Mouse (Mus musculus): ENCODE data around the gene Gm5737. TPM values are rescaled to one million over a fixed set of nuclear protein-coding genes. Genes with fewer than 3 reads are reported as not detected.

The Gm5737 gene
- total RNA-seq (2014; rRNA removed) = 0.58 TPM in 1 of 2 replicates, not detected in the other
- polyA plus RNA-seq (2015; fragmentation: Nextera tagmentation; extraction: Ambion mirVana) = 0.11 and 0.14 TPM in 2 replicates

GRCm38 (mm10) chr7:120811834-120812415, at the start of gene Gm5737:
Gm5737 (plus strand) TSS chr7:120812365.
- no peak for TF ChIP-seq CTCF (IDR thresholded peaks at IDR 0.05; ENCODE audit: low read depth)
- no peak for DNase-seq (ENCODE audit: low spot score)
- ATAC-seq = no peak
- Histone ChIP-seq H3K9me3 (ENCODE audit: low read length) (no peaks in the 10 kb centered on the region), H3K4me3 (ENCODE audit: low read length) (no peak within 1 kb of the TSS), H3K4me2 (ENCODE audit: low read depth, low read length) (no peak within 1 kb of the TSS), H3K27ac (no peak within 1 kb of the TSS), H3K9ac (replicated peaks; ENCODE audit: low read length) (no peak within 1 kb of the TSS), H3K27me3 (ENCODE audit: insufficient read depth, low read length) (no peaks in the 10 kb centered on the region), H3K36me3 (ENCODE audit: insufficient read depth, low read length) (no peaks in the 10 kb centered on the region), H3K4me1 (ENCODE audit: insufficient read depth, low read length) (no peaks in the 10 kb centered on the region)
- 87% methylated on average over 6 of the region's 6 CpGs for WGBS

DNA sequence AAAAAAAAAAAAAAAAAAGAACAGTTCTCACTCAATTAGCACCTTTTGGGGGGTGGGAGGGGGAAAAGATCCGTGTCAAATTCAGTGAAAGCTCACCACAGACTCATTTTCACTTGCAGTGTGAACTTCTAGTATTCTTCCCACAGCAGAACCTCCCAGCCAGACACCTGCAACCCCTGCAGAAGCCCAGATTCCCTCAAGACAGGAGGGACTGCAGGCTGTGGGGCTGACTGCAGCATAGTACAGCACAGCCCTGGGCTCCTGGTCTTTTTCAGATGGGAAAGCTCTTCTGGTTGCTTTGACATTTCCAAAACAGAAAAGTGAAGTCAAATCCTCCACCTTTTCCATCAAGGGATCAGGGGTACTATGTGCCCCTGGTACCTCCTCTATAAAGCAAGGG, 44.8 kb upstream of the Gm5737 start:
- TF ChIP-seq CTCF (IDR thresholded peaks at IDR 0.05; ENCODE audit: low read depth) = no peak
- 10% methylated on average over 1 of the region's 1 CpGs for WGBS
- Histone ChIP-seq H3K9me3 (ENCODE audit: low read length) (no peaks in the 10 kb centered on the region), H3K4me1 (ENCODE audit: insufficient read depth, low read length) (no peaks in the 10 kb centered on the region), H3K4me3 (ENCODE audit: low read length) (no peak overlapping the region), H3K27ac (no peak overlapping the region), H3K27me3 (ENCODE audit: insufficient read depth, low read length) (no peaks in the 10 kb centered on the region), H3K4me2 (ENCODE audit: low read depth, low read length) (no peak overlapping the region), H3K36me3 (ENCODE audit: insufficient read depth, low read length) (no peaks in the 10 kb centered on the region), H3K9ac (replicated peaks; ENCODE audit: low read length) (no peak overlapping the region)
- ATAC-seq (no peak), DNase-seq (ENCODE audit: low spot score) (no peak)

GRCm38 (mm10) chr7:120771389-120771788, 40.8 kb upstream of the Gm5737 start:
- no peak overlapping the region for H3K4me3 ChIP-seq (ENCODE audit: low read length)
- WGBS = 44% methylated on average over 1 of the region's 1 CpGs
- ATAC-seq = no peak

GRCm38 (mm10) chr7:120778012-120778411, 34.2 kb upstream of the Gm5737 start:
- no peaks in the 10 kb centered on the region for H3K36me3 ChIP-seq (ENCODE audit: insufficient read depth, low read length)
- no peak overlapping the region for H3K27ac ChIP-seq
- 75% methylated on average over 2 of the region's 2 CpGs for WGBS
- H3K9ac ChIP-seq (replicated peaks; ENCODE audit: low read length) = no peak overlapping the region
- no peak for TF ChIP-seq CTCF (IDR thresholded peaks at IDR 0.05; ENCODE audit: low read depth)
- H3K4me3 ChIP-seq (ENCODE audit: low read length) = no peak overlapping the region
- no peaks in the 10 kb centered on the region for H3K9me3 ChIP-seq (ENCODE audit: low read length)
- H3K4me2 ChIP-seq (ENCODE audit: low read depth, low read length) = no peak overlapping the region
- no peak for DNase-seq (ENCODE audit: low spot score)
- no peak for ATAC-seq
- H3K27me3 ChIP-seq (ENCODE audit: insufficient read depth, low read length) = no peaks in the 10 kb centered on the region
- no peaks in the 10 kb centered on the region for H3K4me1 ChIP-seq (ENCODE audit: insufficient read depth, low read length)

More at GRCm38 (mm10) chr7:120771389-120771788, 40.8 kb upstream of the Gm5737 start:
- no peaks in the 10 kb centered on the region for H3K4me1 ChIP-seq (ENCODE audit: insufficient read depth, low read length)
- no peak overlapping the region for H3K4me2 ChIP-seq (ENCODE audit: low read depth, low read length)
- H3K27ac ChIP-seq = no peak overlapping the region
- no peak for TF ChIP-seq CTCF (IDR thresholded peaks at IDR 0.05; ENCODE audit: low read depth)
- no peak for DNase-seq (ENCODE audit: low spot score)
- no peak overlapping the region for H3K9ac ChIP-seq (replicated peaks; ENCODE audit: low read length)
- no peaks in the 10 kb centered on the region for H3K9me3 ChIP-seq (ENCODE audit: low read length)
- no peaks in the 10 kb centered on the region for H3K27me3 ChIP-seq (ENCODE audit: insufficient read depth, low read length)
- H3K36me3 ChIP-seq (ENCODE audit: insufficient read depth, low read length) = no peaks in the 10 kb centered on the region

- no peak for TF ChIP-seq CTCF (IDR thresholded peaks at IDR 0.05; ENCODE audit: low read depth)
- WGBS = 74% methylated on average over 4 of the region's 4 CpGs
Observed at GRCm38 (mm10) chr7:120795544-120795943, 16.6 kb upstream of the Gm5737 start.

GRCm38 (mm10) chr7:120796369-120796768, 15.8 kb upstream of the Gm5737 start:
- Histone ChIP-seq H3K4me2 (ENCODE audit: low read depth, low read length) (no peak overlapping the region), H3K4me1 (ENCODE audit: insufficient read depth, low read length) (no peaks in the 10 kb centered on the region), H3K9me3 (ENCODE audit: low read length) (no peaks in the 10 kb centered on the region), H3K36me3 (ENCODE audit: insufficient read depth, low read length) (no peaks in the 10 kb centered on the region), H3K27me3 (ENCODE audit: insufficient read depth, low read length) (no peaks in the 10 kb centered on the region), H3K9ac (replicated peaks; ENCODE audit: low read length) (no peak overlapping the region), H3K4me3 (ENCODE audit: low read length) (no peak overlapping the region), H3K27ac (no peak overlapping the region)
- DNase-seq (ENCODE audit: low spot score) (no peak), ATAC-seq (no peak)
- 75% methylated on average over 3 of the region's 3 CpGs for whole genome bisulfite sequencing
- TF ChIP-seq CTCF (IDR thresholded peaks at IDR 0.05; ENCODE audit: low read depth) = no peak

More at GRCm38 (mm10) chr7:120795544-120795943, 16.6 kb upstream of the Gm5737 start:
- H3K4me2 ChIP-seq (ENCODE audit: low read depth, low read length) = no peak overlapping the region
- no peaks in the 10 kb centered on the region for H3K9me3 ChIP-seq (ENCODE audit: low read length)
- no peaks in the 10 kb centered on the region for H3K4me1 ChIP-seq (ENCODE audit: insufficient read depth, low read length)
- no peak for ATAC-seq
- no peaks in the 10 kb centered on the region for H3K27me3 ChIP-seq (ENCODE audit: insufficient read depth, low read length)
- H3K27ac ChIP-seq = no peak overlapping the region
- H3K4me3 ChIP-seq (ENCODE audit: low read length) = no peak overlapping the region
- H3K36me3 ChIP-seq (ENCODE audit: insufficient read depth, low read length) = no peaks in the 10 kb centered on the region
- no peak overlapping the region for H3K9ac ChIP-seq (replicated peaks; ENCODE audit: low read length)
- DNase-seq (ENCODE audit: low spot score) = no peak

DNA sequence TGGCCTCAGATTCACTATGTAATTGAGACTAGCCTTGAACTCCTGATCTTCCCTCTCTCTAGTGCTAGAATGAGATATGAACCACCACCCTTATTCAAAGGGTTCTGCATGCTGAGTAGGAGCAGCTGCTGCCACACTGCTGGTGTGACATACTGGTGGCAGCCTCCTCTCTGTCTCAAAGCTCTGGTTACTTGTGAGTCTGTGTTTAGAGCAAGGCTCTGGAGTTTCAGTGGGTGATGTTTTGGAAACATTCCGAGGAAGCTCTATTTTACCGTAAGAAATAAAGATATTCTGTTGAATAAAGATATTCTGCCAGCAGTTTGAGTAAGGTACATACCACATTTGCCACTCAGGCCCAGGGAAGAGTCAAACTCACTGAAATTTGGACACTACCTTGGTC, 8.9 kb upstream of the Gm5737 start:
- H3K27ac ChIP-seq = no peak overlapping the region
- H3K4me1 ChIP-seq (ENCODE audit: insufficient read depth, low read length) = no peaks in the 10 kb centered on the region
- H3K27me3 ChIP-seq (ENCODE audit: insufficient read depth, low read length) = no peaks in the 10 kb centered on the region
- no peak overlapping the region for H3K4me3 ChIP-seq (ENCODE audit: low read length)
- H3K36me3 ChIP-seq (ENCODE audit: insufficient read depth, low read length) = no peaks in the 10 kb centered on the region
- WGBS = 85% methylated on average over 2 of the region's 2 CpGs
- no peaks in the 10 kb centered on the region for H3K9me3 ChIP-seq (ENCODE audit: low read length)
- DNase-seq (ENCODE audit: low spot score) = no peak
- no peak for ATAC-seq
- TF ChIP-seq CTCF (IDR thresholded peaks at IDR 0.05; ENCODE audit: low read depth) = no peak
- no peak overlapping the region for H3K4me2 ChIP-seq (ENCODE audit: low read depth, low read length)
- H3K9ac ChIP-seq (replicated peaks; ENCODE audit: low read length) = no peak overlapping the region

Data from hindbrain, postnatal 0 days (tissue).